Mouse (Mus musculus) urinary bladder, postnatal 10 days (tissue): ENCODE measurements around the gene Rsrp1.

Source experiments
- DNase-seq: peaks from one replicate; pipeline ENCODE4 v3.0.0; 2022; ENCODE audit warnings: low spot score

Gene Rsrp1

DNA sequence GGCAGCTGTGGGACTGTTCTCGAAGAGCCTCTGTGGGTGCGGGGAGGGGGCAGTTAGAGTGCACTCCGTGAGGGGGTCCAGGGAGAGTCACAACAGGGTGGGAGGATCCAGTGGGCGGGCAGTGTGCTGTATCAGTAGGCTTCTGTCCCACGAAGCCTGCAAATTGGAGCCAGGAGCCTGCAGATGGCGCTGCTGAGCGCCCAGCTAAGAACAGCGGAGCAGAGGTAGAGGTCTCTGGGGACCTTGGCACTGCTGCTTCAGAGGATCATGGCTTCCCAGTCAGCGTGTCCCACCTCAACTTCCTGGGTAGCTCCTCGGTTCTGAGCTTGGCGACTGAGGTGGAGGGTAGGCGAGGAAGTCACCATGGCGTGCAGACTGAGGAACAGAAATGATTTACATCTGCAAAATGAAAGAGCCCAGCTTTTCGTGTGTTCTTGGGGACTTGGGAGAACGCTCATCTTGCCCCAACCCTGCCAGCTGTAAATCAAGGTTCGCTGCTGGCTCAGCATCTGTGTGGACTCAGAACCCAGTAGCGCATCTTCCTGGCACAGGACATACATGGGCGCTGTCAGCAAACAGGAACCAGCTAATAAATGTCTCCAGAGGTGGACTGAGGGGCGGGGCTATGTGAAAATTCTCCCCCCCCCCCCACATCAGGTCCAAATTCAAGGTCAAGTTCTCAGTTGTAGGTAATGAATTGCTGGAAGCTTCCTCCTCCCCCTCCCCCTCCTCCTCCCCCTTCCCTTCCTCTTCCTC lies 39.8 kb downstream of the Rsrp1 start:
- DNase-seq = no peak

DNA sequence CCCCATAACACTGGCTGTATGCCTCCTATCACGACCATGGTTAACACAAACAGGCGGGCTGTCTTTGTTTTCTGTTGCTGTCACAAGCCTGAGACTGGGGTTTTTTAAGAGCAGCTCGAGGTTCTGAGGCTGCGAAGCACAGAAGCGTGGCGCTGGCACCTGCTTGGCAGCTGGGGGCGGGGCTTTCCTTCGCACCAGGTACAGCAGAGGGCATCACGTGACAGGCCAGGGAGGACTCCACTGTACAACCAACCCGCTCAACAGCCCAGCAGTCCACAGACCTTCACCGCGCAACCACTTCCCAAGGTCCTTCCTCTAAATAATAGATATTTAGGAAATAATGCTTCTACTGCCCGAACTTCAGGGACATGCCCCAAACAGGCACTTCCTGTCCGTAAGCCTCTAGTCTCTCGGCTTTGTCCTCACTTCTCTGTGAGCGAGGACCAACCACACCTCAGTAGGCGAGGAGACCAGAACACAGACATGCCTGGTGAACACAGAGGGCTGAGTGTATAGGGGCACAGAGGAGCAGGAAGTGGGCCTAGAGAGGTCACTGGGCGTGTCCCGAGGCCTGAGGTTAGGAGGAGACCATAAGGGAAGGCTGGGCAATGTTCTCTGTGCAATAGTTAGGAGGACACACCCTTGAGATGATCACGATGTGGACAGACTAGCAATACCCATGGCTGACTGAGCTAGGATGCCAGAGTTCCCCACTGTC lies 44.7 kb downstream of the Rsrp1 start:
- no peak for DNase-seq

DNA sequence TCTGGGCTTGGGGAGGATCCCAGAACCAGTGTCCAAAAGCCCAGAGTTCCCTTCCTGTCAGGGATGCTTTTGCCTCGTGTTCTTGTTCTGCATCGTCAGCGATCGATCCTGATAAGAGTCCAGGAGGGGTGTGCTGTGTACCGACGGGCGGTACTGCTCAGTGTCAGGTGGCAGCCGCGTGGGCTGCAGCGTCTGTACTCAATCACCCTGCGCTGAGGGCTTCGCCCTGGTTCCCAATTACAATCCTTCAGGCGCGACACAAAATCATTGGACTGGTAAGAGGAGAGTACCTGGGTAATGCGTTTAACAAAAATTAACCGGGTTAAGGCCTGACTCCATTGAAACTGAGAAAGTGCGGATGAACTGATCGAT lies 45.2 kb downstream of the Rsrp1 start:
- no peak for DNase-seq

DNA sequence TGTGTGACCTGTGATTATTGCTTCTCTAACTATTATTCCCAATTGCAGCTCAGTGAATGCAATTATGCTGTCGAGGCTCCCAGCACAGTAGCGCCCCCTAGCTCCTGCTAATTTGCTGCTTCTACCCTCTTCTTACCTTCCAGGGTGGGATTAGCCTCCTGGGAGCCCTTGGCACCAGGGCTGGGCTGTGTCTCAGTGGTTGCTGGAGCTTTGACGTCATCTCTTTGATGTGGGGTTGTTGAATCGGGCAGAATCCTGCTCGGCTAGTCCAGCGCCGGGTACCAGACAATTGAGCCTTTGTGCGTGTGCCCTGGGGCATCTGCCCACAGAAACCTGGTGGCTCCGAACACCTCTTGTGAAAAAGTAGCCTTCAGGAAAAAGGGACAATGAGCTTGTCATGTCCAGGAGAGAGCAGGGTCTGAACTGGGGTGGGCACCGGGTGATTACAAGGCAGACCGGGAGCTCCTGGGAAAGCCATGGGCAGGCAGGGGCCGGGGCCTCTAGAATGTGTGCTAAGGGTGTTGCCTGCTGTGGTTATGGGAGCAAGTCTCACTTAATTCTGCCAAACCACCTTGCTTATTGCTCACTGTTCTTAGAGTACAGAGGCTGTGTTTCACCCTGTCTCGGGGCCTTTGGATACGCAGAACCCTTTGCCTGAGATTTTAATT lies 52.0 kb downstream of the Rsrp1 start:
- no peak for DNase-seq

DNA sequence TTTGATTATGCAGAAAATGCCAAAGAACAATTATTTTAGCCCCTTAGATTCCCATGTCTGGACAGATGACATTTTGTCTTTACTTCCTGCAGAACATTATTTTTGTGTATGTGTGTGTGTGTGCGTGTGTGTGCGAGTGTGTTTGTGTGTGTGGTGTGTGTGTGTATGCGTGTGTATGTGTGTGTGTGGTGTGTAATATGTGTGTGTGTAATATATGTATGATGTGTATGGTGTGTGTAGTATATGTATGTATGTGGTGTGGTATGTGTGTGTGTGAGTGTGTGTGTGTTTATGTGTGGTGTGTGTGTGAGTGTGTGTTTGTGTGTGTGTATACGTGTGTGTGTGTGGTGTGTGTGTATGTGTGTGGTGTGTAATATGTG lies 52.5 kb downstream of the Rsrp1 start:
- no peak for DNase-seq
